Mouse (Mus musculus) MEL (cell line): ENCODE results near the gene Eif2ak4. TPM values are rescaled to one million over a fixed set of nuclear protein-coding genes. Genes with fewer than 3 reads are reported as not detected.

Experiments
- DNase-seq: peaks from one replicate; pipeline ENCODE4 v3.0.0; 2011; ENCODE audit warnings: low read depth, low spot score
- H3K27ac ChIP-seq: 2 replicates; pipeline ENCODE4 v1.5.1; 2012; ENCODE audit warnings: low read depth, mild to moderate bottlenecking, control low read depth, low read length, moderate library complexity; ENCODE audit not compliant: control insufficient read depth
- H3K27me3 ChIP-seq, 2 experiments: fragments of 150-350 bp in 1 of 2; sonication (generic) in 1 of 2; 2 replicates each; pipeline ENCODE4 v1.6.1; 2012; ENCODE audit warnings: low read length in 2 of 2, mild to moderate bottlenecking in 2 of 2, improper control_type of control experiment in 1 of 2, moderate library complexity in 1 of 2; ENCODE audit not compliant: insufficient read depth in 2 of 2, control insufficient read depth in 1 of 2
- H3K36me3 ChIP-seq, 2 experiments: 2 replicates each; pipeline ENCODE4 v1.6.1; 2012 to 2014; ENCODE audit warnings: low read length in 2 of 2, improper control_type of control experiment in 1 of 2, inconsistent platforms in 1 of 2, mild to moderate bottlenecking in 1 of 2; ENCODE audit not compliant: insufficient read depth in 2 of 2, control insufficient read depth in 1 of 2
- H3K4me1 ChIP-seq, 2 experiments: fragments of 150-350 bp in 1 of 2; sonication (generic) in 1 of 2; 2 replicates each; pipeline ENCODE4 v1.6.1; 2012; ENCODE audit warnings: low read length in 2 of 2, improper control_type of control experiment in 1 of 2, mild to moderate bottlenecking in 1 of 2; ENCODE audit not compliant: insufficient read depth in 2 of 2, control insufficient read depth in 1 of 2
- H3K4me3 ChIP-seq, 2 experiments: fragments of 150-350 bp in 1 of 2; sonication (generic) in 1 of 2; 2 replicates each; pipeline ENCODE4 v1.5.1; 2012; ENCODE audit warnings: low read depth in 2 of 2, low read length in 2 of 2, mild to moderate bottlenecking in 2 of 2, moderate library complexity in 2 of 2, control low read depth in 1 of 2, improper control_type of control experiment in 1 of 2; ENCODE audit not compliant: control insufficient read depth in 1 of 2, insufficient read depth in 1 of 2
- H3K79me2 ChIP-seq: 2 replicates; pipeline ENCODE4 v1.6.1; 2012; ENCODE audit warnings: mild to moderate bottlenecking, low read length, moderate library complexity; ENCODE audit not compliant: control insufficient read depth, poor library complexity, insufficient read depth
- H3K9ac ChIP-seq: 2 replicates; pipeline ENCODE4 v1.6.1; 2012; ENCODE audit warnings: low read depth, mild to moderate bottlenecking, control low read depth, low read length, moderate library complexity; ENCODE audit not compliant: control insufficient read depth, poor library complexity, severe bottlenecking
- H3K9me3 ChIP-seq: fragments of 150-350 bp; sonication (generic); replicated peaks from 2 replicates; pipeline ENCODE4 v1.6.1; 2012; ENCODE audit warnings: mild to moderate bottlenecking, low read length, improper control_type of control experiment, moderate library complexity; ENCODE audit not compliant: insufficient read depth
- CHD1 ChIP-seq: IDR thresholded peaks from 2 replicates; pipeline ENCODE4 v1.6.1; 2012; ENCODE audit warnings: low read depth, mild to moderate bottlenecking, inconsistent platforms, low read length, improper control_type of control experiment
- CHD2 ChIP-seq: IDR thresholded peaks from 2 replicates; pipeline ENCODE4 v1.6.1; 2011; ENCODE audit warnings: low read length, improper control_type of control experiment
- E2F4 ChIP-seq: IDR thresholded peaks from 2 replicates; pipeline ENCODE4 v1.6.1; 2011; ENCODE audit warnings: low read depth, low read length, improper control_type of control experiment, borderline replicate concordance
- ETS1 ChIP-seq: IDR thresholded peaks from 2 replicates; pipeline ENCODE4 v1.6.1; 2012; ENCODE audit warnings: low read depth, mild to moderate bottlenecking, inconsistent platforms, low read length, improper control_type of control experiment, moderate library complexity
- HCFC1 ChIP-seq: IDR thresholded peaks from 2 replicates; pipeline ENCODE4 v1.6.1; 2012; ENCODE audit warnings: low read depth, mild to moderate bottlenecking, inconsistent platforms, low read length, improper control_type of control experiment, moderate library complexity
- JUND ChIP-seq: IDR thresholded peaks from 2 replicates; pipeline ENCODE4 v1.6.1; 2011; ENCODE audit warnings: low read depth, mild to moderate bottlenecking, improper control_type of control experiment, low read length
- MAX ChIP-seq: IDR thresholded peaks from 2 replicates; pipeline ENCODE4 v1.6.1; 2011; ENCODE audit warnings: low read length, improper control_type of control experiment
- MAZ ChIP-seq: IDR thresholded peaks from 2 replicates; pipeline ENCODE4 v1.6.1; 2012; ENCODE audit warnings: low read depth, mild to moderate bottlenecking, inconsistent platforms, low read length, improper control_type of control experiment
- MEF2A ChIP-seq: IDR thresholded peaks from 2 replicates; pipeline ENCODE4 v1.6.1; 2014; ENCODE audit warnings: low read depth, mild to moderate bottlenecking, inconsistent platforms, low read length, improper control_type of control experiment; ENCODE audit not compliant: poor library complexity, insufficient replicate concordance, severe bottlenecking; ENCODE audit errors: extremely low read depth
- MXI1 ChIP-seq: IDR thresholded peaks from 2 replicates; pipeline ENCODE4 v1.6.1; 2011; ENCODE audit warnings: mild to moderate bottlenecking, low read depth, low read length, improper control_type of control experiment
- MYB ChIP-seq: IDR thresholded peaks from 2 replicates; pipeline ENCODE4 v1.6.1; 2011; ENCODE audit warnings: mild to moderate bottlenecking, low read depth, low read length, improper control_type of control experiment
- MYC ChIP-seq: IDR thresholded peaks from 2 replicates; pipeline ENCODE4 v1.6.1; 2011; ENCODE audit warnings: low read depth, mild to moderate bottlenecking, low read length, improper control_type of control experiment, moderate library complexity
- POLR2A ChIP-seq, 2 experiments: IDR thresholded peaks; 2 replicates each; pipeline ENCODE4 v1.6.1; 2011 to 2012; ENCODE audit warnings: low read length in 2 of 2, mild to moderate bottlenecking in 2 of 2, control low read depth in 1 of 2, improper control_type of control experiment in 1 of 2, low read depth in 1 of 2, moderate library complexity in 1 of 2; ENCODE audit not compliant: control insufficient read depth in 1 of 2, insufficient read depth in 1 of 2, poor library complexity in 1 of 2
- RAD21 ChIP-seq: IDR thresholded peaks from 2 replicates; pipeline ENCODE4 v1.6.1; 2011; ENCODE audit warnings: mild to moderate bottlenecking, low read depth, low read length, improper control_type of control experiment
- RCOR1 ChIP-seq: IDR thresholded peaks from 2 replicates; pipeline ENCODE4 v1.6.1; 2012; ENCODE audit warnings: low read depth, mild to moderate bottlenecking, inconsistent platforms, low read length, improper control_type of control experiment
- SIN3A ChIP-seq: IDR thresholded peaks from 2 replicates; pipeline ENCODE4 v1.6.1; 2012; ENCODE audit warnings: low read length, improper control_type of control experiment, inconsistent platforms
- TAL1 ChIP-seq: IDR thresholded peaks from 2 replicates; pipeline ENCODE4 v1.6.1; 2012; ENCODE audit warnings: mild to moderate bottlenecking, inconsistent platforms, low read length, moderate library complexity, mixed read lengths
- TBP ChIP-seq: IDR thresholded peaks from 2 replicates; pipeline ENCODE4 v1.8.0; 2011; ENCODE audit warnings: low read depth, low read length, improper control_type of control experiment
- TCF12 ChIP-seq: IDR thresholded peaks from 2 replicates; pipeline ENCODE4 v1.6.1; 2014; ENCODE audit warnings: low read depth, mild to moderate bottlenecking, inconsistent platforms, low read length, improper control_type of control experiment, moderate library complexity
- UBTF ChIP-seq: IDR thresholded peaks from 2 replicates; pipeline ENCODE4 v1.6.1; 2012; ENCODE audit warnings: low read depth, mild to moderate bottlenecking, inconsistent platforms, low read length, improper control_type of control experiment, moderate library complexity, borderline replicate concordance; ENCODE audit not compliant: insufficient read depth
- USF1 ChIP-seq: IDR thresholded peaks from 2 replicates; pipeline ENCODE4 v1.6.1; 2014; ENCODE audit warnings: low read depth, mild to moderate bottlenecking, inconsistent platforms, low read length, improper control_type of control experiment, moderate library complexity
- USF2 ChIP-seq, 2 experiments: IDR thresholded peaks; 2 replicates each; pipeline ENCODE4 v1.6.1; 2011 to 2012; ENCODE audit warnings: improper control_type of control experiment in 2 of 2, low read length in 2 of 2, borderline replicate concordance in 1 of 2, inconsistent platforms in 1 of 2, low read depth in 1 of 2, mild to moderate bottlenecking in 1 of 2; ENCODE audit not compliant: insufficient read depth in 1 of 2
- ZC3H11A ChIP-seq: IDR thresholded peaks from 2 replicates; pipeline ENCODE4 v1.6.1; 2012; ENCODE audit warnings: low read depth, mild to moderate bottlenecking, inconsistent platforms, low read length, improper control_type of control experiment
- ZKSCAN1 ChIP-seq: IDR thresholded peaks from 2 replicates; pipeline ENCODE4 v1.6.1; 2012; ENCODE audit warnings: low read depth, mild to moderate bottlenecking, inconsistent platforms, low read length, improper control_type of control experiment, moderate library complexity
- ZMIZ1 ChIP-seq: IDR thresholded peaks from 2 replicates; pipeline ENCODE4 v1.6.1; 2012; ENCODE audit warnings: low read depth, mild to moderate bottlenecking, inconsistent platforms, low read length, improper control_type of control experiment, moderate library complexity
- ZNF384 ChIP-seq: IDR thresholded peaks from 2 replicates; pipeline ENCODE4 v1.6.1; 2012; ENCODE audit warnings: low read depth, mild to moderate bottlenecking, inconsistent platforms, low read length, improper control_type of control experiment
- polyA plus RNA-seq, 2 experiments: library from polyadenylated mRNA; stranded (reverse) in 1 of 2; unstranded in 1 of 2; fragments of >175 nt in 1 of 2; fragments of >200 nt in 1 of 2; gene quantifications; 2 replicates each; pipeline versions ENCODE4 v1.2.1 to v1.2.4; 2012; ENCODE audit warnings: low replicate concordance in 2 of 2, low read depth in 1 of 2; ENCODE audit not compliant: insufficient read length in 2 of 2, insufficient read depth in 1 of 2, missing spikeins in 1 of 2
- total RNA-seq: library from RNA; depleted of rRNA; stranded (reverse); fragments of 300-350 nt; gene quantifications from 2 replicates; pipeline ENCODE4 v1.2.3, GENCODE M21; 2012

Eif2ak4 gene
- total and polyA plus RNA-seq, 3 experiments = 13.2 to 15.5 TPM; not detected in 1

DNA sequence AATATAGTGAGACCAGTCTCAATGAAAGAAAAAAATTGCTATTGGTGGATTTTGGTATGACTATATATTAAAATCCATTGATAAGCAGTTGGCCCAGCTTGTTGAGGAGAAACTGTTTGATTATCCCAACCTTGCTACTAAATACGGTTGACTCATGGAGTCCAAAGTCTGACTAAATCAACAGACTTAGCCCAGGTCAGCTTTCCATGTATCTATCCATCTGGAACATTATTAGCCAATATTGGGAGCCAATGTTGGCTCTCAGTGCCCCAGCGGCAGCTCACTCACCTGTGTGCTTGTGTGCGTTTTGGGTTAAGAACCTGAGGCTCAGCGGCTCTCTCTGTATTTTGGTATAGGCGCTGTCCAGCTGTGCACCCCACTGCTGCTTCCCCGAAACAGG is 62.6 kb downstream of the Eif2ak4 start:
- no peaks in the 10 kb centered on the region for H3K9me3 ChIP-seq
- no peak overlapping the region for H3K9ac ChIP-seq
- H3K4me3 ChIP-seq = no peak overlapping the region
- no peak for DNase-seq
- no peaks in the 10 kb centered on the region for H3K79me2 ChIP-seq
- no peak overlapping the region for H3K27ac ChIP-seq
- TF ChIP-seq UBTF = no peak
- no peak for TF ChIP-seq TCF12
- TF ChIP-seq ZKSCAN1 = no peak
- TF ChIP-seq CHD1 = no peak
- no peak for TF ChIP-seq RAD21
- no peak for TF ChIP-seq MXI1
- no peak for TF ChIP-seq MAZ
- TF ChIP-seq USF1 = no peak
- TF ChIP-seq ZMIZ1 = no peak
- no peak for TF ChIP-seq E2F4
- TF ChIP-seq HCFC1 = no peak
- no peak for TF ChIP-seq ETS1
- no peaks in the 10 kb centered on the region for H3K4me1 ChIP-seq
- H3K36me3 ChIP-seq = no peaks in the 10 kb centered on the region; a peak in 1 of 4 replicates
- H3K27me3 ChIP-seq = no peaks in the 10 kb centered on the region

DNA sequence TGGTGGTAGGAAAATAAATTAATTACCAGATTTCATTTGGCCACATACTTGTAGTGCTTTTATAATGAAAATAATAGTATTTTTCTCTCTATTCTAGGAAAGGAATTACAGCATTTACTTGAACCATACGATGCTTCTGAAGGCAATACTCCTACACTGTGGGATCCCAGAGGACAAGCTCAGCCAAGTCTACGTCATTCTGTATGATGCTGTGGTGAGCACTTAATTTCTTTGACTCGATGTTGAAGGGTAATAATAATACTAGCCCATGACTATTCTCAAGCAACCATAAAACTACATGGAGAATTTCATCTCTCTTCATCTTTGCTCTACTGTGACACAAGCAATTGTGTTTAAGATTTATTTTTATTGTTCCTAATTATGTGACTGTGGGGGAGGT is 68.6 kb downstream of the Eif2ak4 start:
- Histone ChIP-seq H3K79me2 (no peaks in the 10 kb centered on the region), H3K9ac (no peak overlapping the region), H3K27ac (no peak overlapping the region), H3K9me3 (no peaks in the 10 kb centered on the region), H3K4me1 (no peaks in the 10 kb centered on the region), H3K27me3 (no peaks in the 10 kb centered on the region), H3K4me3 (no peak overlapping the region), H3K36me3 (no peaks in the 10 kb centered on the region; a peak in 1 of 4 replicates)
- no peak for TF ChIP-seq RCOR1
- no peak for TF ChIP-seq JUND
- TF ChIP-seq ZMIZ1 = no peak
- TF ChIP-seq MYC = no peak
- no peak for TF ChIP-seq SIN3A
- TF ChIP-seq POLR2A (IDR thresholded peaks at IDR 0.05; ENCODE audit: control insufficient read depth in 1 of 2, insufficient read depth in 1 of 2, low read depth in 1 of 2, low read length in 2 of 2, poor library complexity in 1 of 2) = no peak
- no peak for TF ChIP-seq MXI1
- TF ChIP-seq ZKSCAN1 = no peak
- TF ChIP-seq ZC3H11A = no peak
- TF ChIP-seq TBP = no peak
- TF ChIP-seq USF2 (IDR thresholded peaks at IDR 0.05; ENCODE audit: borderline replicate concordance in 1 of 2, insufficient read depth in 1 of 2, low read depth in 1 of 2, low read length in 2 of 2) = no peak
- no peak for TF ChIP-seq ZNF384
- TF ChIP-seq MYB = no peak
- TF ChIP-seq USF1 = no peak
- no peak for TF ChIP-seq TAL1
- no peak for TF ChIP-seq CHD2
- no peak for TF ChIP-seq E2F4
- no peak for TF ChIP-seq MEF2A
- no peak for TF ChIP-seq MAX
- no peak for DNase-seq
